Mouse (Mus musculus) limb, embryonic 11.5 days (tissue): ENCODE measurements around the gene Ctnnd2. TPM values are rescaled to one million over a fixed set of nuclear protein-coding genes. Genes with fewer than 3 reads are reported as not detected.

ENCODE experiments used
- ATAC-seq: fragments of 200-750 bp; cut with Nextera tagmentation; 2 replicates; pipeline ENCODE4 v1.8.0; 2017; ENCODE audit warnings: low read depth; ENCODE audit not compliant: insufficient number of reproducible peaks, low FRiP score, low TSS enrichment
- DNase-seq: peaks from one replicate; pipeline ENCODE4 v3.0.0-alpha.2; 2015; ENCODE audit warnings: low spot score
- H3K27ac ChIP-seq: fragments of 300-500 bp; sonication (generic); replicated peaks from 2 replicates; pipeline ENCODE4 v1.5.1; 2014; ENCODE audit warnings: low read depth, mild to moderate bottlenecking, low read length
- H3K27me3 ChIP-seq: fragments of 300-500 bp; sonication (generic); 2 replicates; pipeline ENCODE4 v1.6.1; 2014; ENCODE audit warnings: mild to moderate bottlenecking, low read length, mixed read lengths; ENCODE audit not compliant: control insufficient read depth, insufficient read depth
- H3K36me3 ChIP-seq: fragments of 300-500 bp; sonication (generic); 2 replicates; pipeline ENCODE4 v1.6.1; 2014; ENCODE audit warnings: mild to moderate bottlenecking, low read length, moderate library complexity, mixed read lengths; ENCODE audit not compliant: control insufficient read depth, insufficient read depth
- H3K4me1 ChIP-seq: fragments of 300-500 bp; sonication (generic); 2 replicates; pipeline ENCODE4 v1.6.1; 2014; ENCODE audit warnings: low read length, mixed read lengths; ENCODE audit not compliant: control insufficient read depth, insufficient read depth
- H3K4me2 ChIP-seq: fragments of 300-500 bp; sonication (generic); 2 replicates; pipeline ENCODE4 v1.6.1; 2014; ENCODE audit warnings: low read depth, mild to moderate bottlenecking, moderate library complexity; ENCODE audit not compliant: severe bottlenecking
- H3K4me3 ChIP-seq: fragments of 300-500 bp; sonication (generic); 2 replicates; pipeline ENCODE4 v1.5.1; 2014; ENCODE audit warnings: low read depth, low read length
- H3K9ac ChIP-seq: fragments of 300-500 bp; sonication (generic); 2 replicates; pipeline ENCODE4 v1.6.1; 2014; ENCODE audit warnings: mild to moderate bottlenecking, low read length
- H3K9me3 ChIP-seq: fragments of 300-500 bp; sonication (generic); 2 replicates; pipeline ENCODE4 v1.6.1; 2016; ENCODE audit warnings: low read length; ENCODE audit not compliant: control insufficient read depth
- WGBS: fragments of 180-500 bp; shearing (Covaris S2); extraction: QIAGEN DNeasy Blood & Tissue Kit; methylation state at CpG from one replicate; pipeline ENCODE4 v1.1.7; 2014; 5-methylcytosine and 5-hydroxymethylcytosine counted together
- polyA plus RNA-seq: library from polyadenylated mRNA; unstranded; fragments of >200 nt; fragmentation: Nextera tagmentation; extraction: Ambion mirVana; gene quantifications from 2 replicates; pipeline ENCODE4 v1.2.1, GENCODE M21; 2014

Ctnnd2 gene
- polyA plus RNA-seq, 1 experiment from 2014 or later: 2.5 TPM

GRCm38 (mm10) chr15:30383075-30383842 is 210.9 kb downstream of the Ctnnd2 start:
- Histone ChIP-seq H3K27ac (no peak overlapping the region), H3K27me3 (no peaks in the 10 kb centered on the region), H3K4me2 (no peak overlapping the region), H3K9ac (no peak overlapping the region), H3K4me3 (no peak overlapping the region), H3K4me1 (no peaks in the 10 kb centered on the region), H3K9me3 (no peaks in the 10 kb centered on the region), H3K36me3 (no peaks in the 10 kb centered on the region)
- DNase-seq (no peak), ATAC-seq (no peak)
- WGBS: 21% methylated on average over 9 of the region's 9 CpGs

- WGBS: 75% methylated on average over 5 of the region's 5 CpGs
- Histone ChIP-seq H3K9ac (no peak overlapping the region), H3K36me3 (no peaks in the 10 kb centered on the region), H3K4me3 (no peak overlapping the region), H3K27ac (no peak overlapping the region), H3K9me3 (no peaks in the 10 kb centered on the region), H3K27me3 (no peaks in the 10 kb centered on the region), H3K4me1 (no peaks in the 10 kb centered on the region), H3K4me2 (no peak overlapping the region)
- ATAC-seq (no peak), DNase-seq (no peak)
Observed at GRCm38 (mm10) chr15:30384386-30384785, 212.0 kb downstream of the Ctnnd2 start.

- Histone ChIP-seq H3K4me2 (no peak overlapping the region), H3K27me3 (no peaks in the 10 kb centered on the region), H3K36me3 (no peaks in the 10 kb centered on the region), H3K4me1 (no peaks in the 10 kb centered on the region), H3K27ac (no peak overlapping the region), H3K9me3 (no peaks in the 10 kb centered on the region), H3K9ac (no peak overlapping the region), H3K4me3 (no peak overlapping the region)
- DNase-seq (no peak), ATAC-seq (no peak)
Observed at GRCm38 (mm10) chr15:30386489-30386888, 214.1 kb downstream of the Ctnnd2 start.

GRCm38 (mm10) chr15:30387244-30387643 is 214.9 kb downstream of the Ctnnd2 start:
- 33% methylated on average over 6 of the region's 6 CpGs for WGBS
- Histone ChIP-seq H3K27me3 (no peaks in the 10 kb centered on the region), H3K27ac (no peak overlapping the region), H3K4me1 (no peaks in the 10 kb centered on the region), H3K4me2 (no peak overlapping the region), H3K9ac (no peak overlapping the region), H3K9me3 (no peaks in the 10 kb centered on the region), H3K36me3 (no peaks in the 10 kb centered on the region), H3K4me3 (no peak overlapping the region)
- ATAC-seq (no peak), DNase-seq (no peak)

GRCm38 (mm10) chr15:30401111-30401510 is 228.7 kb downstream of the Ctnnd2 start:
- 50% methylated on average over 4 of the region's 4 CpGs for WGBS
- no peak overlapping the region for H3K4me3 ChIP-seq
- DNase-seq: no peak
- H3K9ac ChIP-seq: no peak overlapping the region
- no peaks in the 10 kb centered on the region for H3K27me3 ChIP-seq
- H3K4me1 ChIP-seq: no peaks in the 10 kb centered on the region
- no peak overlapping the region for H3K27ac ChIP-seq
- no peaks in the 10 kb centered on the region for H3K9me3 ChIP-seq
- no peaks in the 10 kb centered on the region for H3K36me3 ChIP-seq
- ATAC-seq: no peak
- no peak overlapping the region for H3K4me2 ChIP-seq

GRCm38 (mm10) chr15:30406254-30406653 is 233.9 kb downstream of the Ctnnd2 start:
- Histone ChIP-seq H3K36me3 (no peaks in the 10 kb centered on the region), H3K9ac (no peak overlapping the region), H3K27ac (no peak overlapping the region), H3K4me1 (no peaks in the 10 kb centered on the region), H3K4me2 (no peak overlapping the region), H3K4me3 (no peak overlapping the region), H3K27me3 (no peaks in the 10 kb centered on the region), H3K9me3 (no peaks in the 10 kb centered on the region)
- 0% methylated on average over 1 of the region's 1 CpGs for WGBS
- ATAC-seq (no peak), DNase-seq (peak; percentile 73)

GRCm38 (mm10) chr15:30423146-30423545 is 250.8 kb downstream of the Ctnnd2 start:
- no peak overlapping the region for H3K9ac ChIP-seq
- no peaks in the 10 kb centered on the region for H3K36me3 ChIP-seq
- WGBS: 91% methylated on average over 5 of the region's 5 CpGs
- H3K27me3 ChIP-seq: no peaks in the 10 kb centered on the region
- no peak overlapping the region for H3K4me3 ChIP-seq
- H3K27ac ChIP-seq: no peak overlapping the region
- no peak for ATAC-seq
- DNase-seq: no peak
- H3K9me3 ChIP-seq: no peaks in the 10 kb centered on the region
- H3K4me1 ChIP-seq: no peaks in the 10 kb centered on the region
- H3K4me2 ChIP-seq: no peak overlapping the region

GRCm38 (mm10) chr15:30424290-30424689 is 251.9 kb downstream of the Ctnnd2 start:
- DNase-seq (no peak), ATAC-seq (no peak)
- H3K9me3 ChIP-seq: no peaks in the 10 kb centered on the region
- no peak overlapping the region for H3K9ac ChIP-seq
- no peak overlapping the region for H3K27ac ChIP-seq
- H3K36me3 ChIP-seq: no peaks in the 10 kb centered on the region
- no peak overlapping the region for H3K4me2 ChIP-seq
- H3K4me1 ChIP-seq: no peaks in the 10 kb centered on the region
- WGBS: 64% methylated on average over 9 of the region's 9 CpGs
- H3K27me3 ChIP-seq: no peaks in the 10 kb centered on the region
- no peak overlapping the region for H3K4me3 ChIP-seq

GRCm38 (mm10) chr15:30427342-30427741 is 254.9 kb downstream of the Ctnnd2 start:
- no peak overlapping the region for H3K9ac ChIP-seq
- H3K4me3 ChIP-seq: no peak overlapping the region
- 21% methylated on average over 2 of the region's 2 CpGs for WGBS
- ATAC-seq (no peak), DNase-seq (peak; percentile 47)
- H3K4me1 ChIP-seq: no peaks in the 10 kb centered on the region
- no peaks in the 10 kb centered on the region for H3K36me3 ChIP-seq
- no peak overlapping the region for H3K4me2 ChIP-seq
- H3K9me3 ChIP-seq: no peaks in the 10 kb centered on the region
- H3K27ac ChIP-seq: no peak overlapping the region
- no peaks in the 10 kb centered on the region for H3K27me3 ChIP-seq
